Mouse (Mus musculus) heart, embryonic 13.5 days (tissue): ENCODE measurements around the gene Hs6st2. TPM values are rescaled to one million over a fixed set of nuclear protein-coding genes. Genes with fewer than 3 reads are reported as not detected.

Source experiments
- ATAC-seq: fragments of 200-750 bp; cut with Nextera tagmentation; 2 replicates; pipeline ENCODE4 v1.8.0; 2017; ENCODE audit warnings: moderate TSS enrichment; ENCODE audit not compliant: insufficient number of reproducible peaks, low FRiP score, low TSS enrichment; ENCODE audit errors: extremely low read depth
- H3K27ac ChIP-seq: fragments of 300-500 bp; sonication (generic); replicated peaks from 2 replicates; pipeline ENCODE4 v1.5.1; 2015; ENCODE audit warnings: moderate library complexity, mild to moderate bottlenecking, inconsistent platforms
- H3K27me3 ChIP-seq: fragments of 300-500 bp; sonication (generic); replicated peaks from 2 replicates; pipeline ENCODE4 v1.6.1; 2015; ENCODE audit warnings: mild to moderate bottlenecking, inconsistent platforms
- H3K36me3 ChIP-seq: fragments of 300-500 bp; sonication (generic); 2 replicates; pipeline ENCODE4 v1.6.1; 2015; ENCODE audit warnings: mild to moderate bottlenecking, inconsistent platforms
- H3K4me1 ChIP-seq: fragments of 300-500 bp; sonication (generic); 2 replicates; pipeline ENCODE4 v1.6.1; 2015; ENCODE audit warnings: inconsistent platforms
- H3K4me2 ChIP-seq: fragments of 300-500 bp; sonication (generic); 2 replicates; pipeline ENCODE4 v1.6.1; 2015; ENCODE audit warnings: inconsistent platforms, mild to moderate bottlenecking, moderate library complexity
- H3K4me3 ChIP-seq: fragments of 300-500 bp; sonication (generic); 2 replicates; pipeline ENCODE4 v1.5.1; 2015; ENCODE audit warnings: moderate library complexity, mild to moderate bottlenecking, inconsistent platforms
- H3K9ac ChIP-seq: fragments of 300-500 bp; sonication (generic); 2 replicates; pipeline ENCODE4 v1.6.1; 2015; ENCODE audit warnings: inconsistent platforms, mild to moderate bottlenecking, moderate library complexity
- H3K9me3 ChIP-seq: fragments of 300-500 bp; sonication (generic); 2 replicates; pipeline ENCODE4 v1.6.1; 2016; ENCODE audit warnings: inconsistent platforms
- WGBS: fragments of 180-500 bp; shearing (Covaris S2); methylation state at CpG from one replicate; pipeline ENCODE4 v1.1.7; 2015; ENCODE audit warnings: mixed read lengths; 5-methylcytosine and 5-hydroxymethylcytosine counted together
- polyA plus RNA-seq: library from polyadenylated mRNA; unstranded; fragments of >200 nt; fragmentation: Nextera tagmentation; extraction: Ambion mirVana; gene quantifications from 2 replicates; pipeline ENCODE4 v1.2.1, GENCODE M21; 2015

Gene Hs6st2
- polyA plus RNA-seq, 1 experiment from 2014 or later, result 14.4 TPM

GRCm38 (mm10) chrX:51658236-51658635, 23.4 kb downstream of the Hs6st2 start:
- Histone ChIP-seq H3K9ac (no peak overlapping the region), H3K4me1 (no peaks in the 10 kb centered on the region), H3K27ac (no peak overlapping the region), H3K36me3 (no peaks in the 10 kb centered on the region), H3K4me3 (no peak overlapping the region), H3K27me3 (no peaks in the 10 kb centered on the region; the same call in 1 of the 2 replicates), H3K9me3 (no peaks in the 10 kb centered on the region), H3K4me2 (no peak overlapping the region)
- 50% methylated on average over 2 of the region's 2 CpGs for WGBS
- no peak for ATAC-seq

- Histone ChIP-seq H3K4me1 (no peaks in the 10 kb centered on the region), H3K9ac (no peak overlapping the region), H3K9me3 (no peaks in the 10 kb centered on the region), H3K4me2 (no peak overlapping the region), H3K4me3 (no peak overlapping the region), H3K27me3 (no peaks in the 10 kb centered on the region), H3K36me3 (no peaks in the 10 kb centered on the region), H3K27ac (no peak overlapping the region)
- 74% methylated on average over 3 of the region's 3 CpGs for WGBS
- no peak for ATAC-seq
Measured at GRCm38 (mm10) chrX:51642661-51643257, 38.9 kb downstream of the Hs6st2 start.

- H3K9ac ChIP-seq, result no peak overlapping the region
- no peak overlapping the region for H3K4me3 ChIP-seq
- peaks cover 6% of the 10 kb centered on the region for H3K4me1 ChIP-seq
- WGBS, result 70% methylated on average over 7 of the region's 7 CpGs
- H3K27me3 ChIP-seq, result no peaks in the 10 kb centered on the region
- H3K27ac ChIP-seq, result no peak overlapping the region
- H3K4me2 ChIP-seq, result no peak overlapping the region
- ATAC-seq, result no peak
- no peaks in the 10 kb centered on the region for H3K9me3 ChIP-seq
- no peaks in the 10 kb centered on the region for H3K36me3 ChIP-seq
Measured at GRCm38 (mm10) chrX:51635756-51636155, 45.9 kb downstream of the Hs6st2 start.

GRCm38 (mm10) chrX:51631376-51631775, 50.3 kb downstream of the Hs6st2 start:
- H3K9ac ChIP-seq, result no peak overlapping the region
- H3K4me2 ChIP-seq, result no peak overlapping the region
- WGBS, result 34% methylated on average over 2 of the region's 2 CpGs
- H3K36me3 ChIP-seq, result no peaks in the 10 kb centered on the region
- no peaks in the 10 kb centered on the region for H3K9me3 ChIP-seq
- H3K4me1 ChIP-seq, result peaks cover 6% of the 10 kb centered on the region
- H3K27ac ChIP-seq, result 0 out of 2 replicates have a peak overlapping the region, but pooled peaks have one; percentile 15
- H3K4me3 ChIP-seq, result no peak overlapping the region
- no peaks in the 10 kb centered on the region for H3K27me3 ChIP-seq
- no peak for ATAC-seq

- ATAC-seq, result no peak
- H3K4me3 ChIP-seq, result no peak overlapping the region
Measured at GRCm38 (mm10) chrX:51614384-51615004, 67.2 kb downstream of the Hs6st2 start.

GRCm38 (mm10) chrX:51610743-51611142, 70.9 kb downstream of the Hs6st2 start:
- H3K27me3 ChIP-seq, result no peaks in the 10 kb centered on the region; the same call in 1 of the 2 replicates
- H3K4me1 ChIP-seq, result no peaks in the 10 kb centered on the region
- no peak for ATAC-seq
- H3K36me3 ChIP-seq, result no peaks in the 10 kb centered on the region
- H3K27ac ChIP-seq, result no peak overlapping the region
- no peak overlapping the region for H3K9ac ChIP-seq
- H3K9me3 ChIP-seq, result no peaks in the 10 kb centered on the region
- no peak overlapping the region for H3K4me3 ChIP-seq
- WGBS, result 19% methylated on average over 1 of the region's 1 CpGs
- no peak overlapping the region for H3K4me2 ChIP-seq

More at GRCm38 (mm10) chrX:51614384-51615004, 67.2 kb downstream of the Hs6st2 start:
- Histone ChIP-seq H3K27ac (no peak overlapping the region), H3K9me3 (no peaks in the 10 kb centered on the region), H3K4me1 (no peaks in the 10 kb centered on the region), H3K36me3 (no peaks in the 10 kb centered on the region), H3K4me2 (no peak overlapping the region), H3K27me3 (no peaks in the 10 kb centered on the region), H3K9ac (no peak overlapping the region)
- WGBS, result 30% methylated on average over 7 of the region's 7 CpGs

GRCm38 (mm10) chrX:51606231-51606863, 75.3 kb downstream of the Hs6st2 start:
- Histone ChIP-seq H3K27ac (no peak overlapping the region), H3K9ac (no peak overlapping the region)
- 78% methylated on average over 6 of the region's 6 CpGs for WGBS

GRCm38 (mm10) chrX:51592751-51593150, 88.9 kb downstream of the Hs6st2 start:
- WGBS, result 90% methylated on average over 1 of the region's 1 CpGs
- no peaks in the 10 kb centered on the region for H3K27me3 ChIP-seq
- ATAC-seq, result no peak

More at GRCm38 (mm10) chrX:51606231-51606863, 75.3 kb downstream of the Hs6st2 start:
- H3K4me3 ChIP-seq, result no peak overlapping the region
- no peak overlapping the region for H3K4me2 ChIP-seq
- H3K36me3 ChIP-seq, result no peaks in the 10 kb centered on the region
- H3K4me1 ChIP-seq, result no peaks in the 10 kb centered on the region
- ATAC-seq, result no peak
- H3K9me3 ChIP-seq, result no peaks in the 10 kb centered on the region
- no peaks in the 10 kb centered on the region; the same call in 1 of the 2 replicates for H3K27me3 ChIP-seq

GRCm38 (mm10) chrX:51590448-51591010, 91.1 kb downstream of the Hs6st2 start:
- 68% methylated on average over 8 of the region's 8 CpGs for WGBS
- Histone ChIP-seq H3K9me3 (no peaks in the 10 kb centered on the region), H3K4me1 (peaks cover 1% of the 10 kb centered on the region), H3K27ac (no peak overlapping the region), H3K36me3 (no peaks in the 10 kb centered on the region), H3K9ac (no peak overlapping the region), H3K4me3 (no peak overlapping the region), H3K4me2 (no peak overlapping the region), H3K27me3 (no peaks in the 10 kb centered on the region)
- ATAC-seq, result no peak

More at GRCm38 (mm10) chrX:51592751-51593150, 88.9 kb downstream of the Hs6st2 start:
- no peaks in the 10 kb centered on the region for H3K9me3 ChIP-seq
- H3K4me2 ChIP-seq, result no peak overlapping the region
- no peaks in the 10 kb centered on the region for H3K36me3 ChIP-seq
- no peak overlapping the region for H3K27ac ChIP-seq
- no peak overlapping the region for H3K4me3 ChIP-seq
- no peaks in the 10 kb centered on the region for H3K4me1 ChIP-seq
- H3K9ac ChIP-seq, result no peak overlapping the region

- H3K27me3 ChIP-seq, result no peaks in the 10 kb centered on the region
- no peaks in the 10 kb centered on the region for H3K9me3 ChIP-seq
- ATAC-seq, result no peak
- no peak overlapping the region for H3K9ac ChIP-seq
- H3K36me3 ChIP-seq, result no peaks in the 10 kb centered on the region
- peaks cover 25% of the 10 kb centered on the region for H3K4me1 ChIP-seq
- no peak overlapping the region for H3K4me3 ChIP-seq
- 42% methylated on average over 3 of the region's 3 CpGs for WGBS
- no peak overlapping the region for H3K4me2 ChIP-seq
- H3K27ac ChIP-seq, result no peak overlapping the region
Measured at GRCm38 (mm10) chrX:51585444-51585843, 96.2 kb downstream of the Hs6st2 start.

- no peak overlapping the region for H3K9ac ChIP-seq
- H3K4me1 ChIP-seq, result peaks cover 31% of the 10 kb centered on the region
- H3K36me3 ChIP-seq, result no peaks in the 10 kb centered on the region
- H3K9me3 ChIP-seq, result no peaks in the 10 kb centered on the region
- H3K4me3 ChIP-seq, result no peak overlapping the region
- no peak overlapping the region for H3K4me2 ChIP-seq
- H3K27me3 ChIP-seq, result no peaks in the 10 kb centered on the region
- WGBS, result 22% methylated on average over 3 of the region's 3 CpGs
- H3K27ac ChIP-seq, result no peak overlapping the region
- no peak for ATAC-seq
Measured at GRCm38 (mm10) chrX:51581704-51582103, 100.0 kb downstream of the Hs6st2 start.
